Mouse (Mus musculus): ENCODE results near the gene Myh2.

The Myh2 gene

DNA sequence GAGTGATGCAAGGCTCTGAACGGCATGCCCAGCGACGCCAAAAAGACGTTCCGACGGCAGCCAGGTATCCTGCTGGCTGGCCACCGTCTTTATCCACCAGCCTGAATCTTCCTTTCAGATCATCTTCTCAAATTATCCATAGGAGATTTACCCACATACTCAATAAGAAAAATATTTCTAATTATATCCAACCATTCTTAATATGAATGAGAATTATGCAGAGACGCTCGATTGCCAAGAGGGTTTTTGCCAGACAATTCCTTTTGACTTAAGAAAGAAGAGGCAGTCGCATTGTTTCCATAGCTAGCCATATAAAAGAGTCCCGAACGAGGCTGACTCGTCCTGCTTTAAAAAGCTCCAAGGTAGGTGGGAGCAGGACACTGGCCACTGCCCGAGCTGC, at the start of gene Myh2:
Gene Myh2 (plus strand): TSS at position 301 of the 400 bp plus-strand sequence.
- no peak for DNase-seq

DNA sequence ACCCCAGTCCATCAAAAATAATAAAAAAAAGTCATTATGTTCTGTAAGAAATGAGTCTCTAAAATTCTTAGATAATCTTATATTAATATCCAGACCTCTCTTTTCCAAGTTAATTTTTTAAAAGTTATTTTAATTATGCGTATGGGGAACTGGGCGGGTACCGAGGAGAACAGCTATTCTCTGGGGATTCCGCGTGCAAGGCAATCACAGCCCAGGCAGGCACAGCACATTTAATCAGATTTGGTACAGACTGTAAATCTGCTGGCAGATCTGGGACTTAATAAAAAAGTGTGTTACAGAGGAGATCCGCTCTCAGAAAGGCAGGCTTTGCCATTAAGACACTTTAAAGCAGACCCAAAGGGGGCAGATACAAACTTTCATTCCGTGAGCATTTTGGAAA, 45.9 kb upstream of the Myh2 start:
- no peak for DNase-seq

DNA sequence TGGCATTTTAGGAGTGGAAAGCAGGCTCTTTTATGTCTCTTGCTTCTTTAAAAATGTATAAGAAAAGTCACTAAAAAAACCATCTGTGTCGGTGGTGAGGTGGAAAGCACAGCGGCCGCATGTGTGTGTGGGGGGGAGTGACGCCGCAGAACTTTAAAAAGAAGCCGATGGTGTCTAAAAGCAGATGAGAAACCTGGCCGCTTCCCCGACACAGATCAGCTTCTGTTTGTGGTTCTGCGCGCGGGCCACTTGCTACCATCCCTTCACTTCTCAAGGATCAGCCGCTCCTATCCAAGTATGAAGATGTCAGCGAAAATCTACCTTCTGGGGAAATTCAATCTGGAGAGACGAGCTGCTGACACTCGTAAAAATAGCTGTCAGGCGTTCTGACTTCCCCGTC, 45.5 kb upstream of the Myh2 start:
- DNase-seq, result no peak

DNA sequence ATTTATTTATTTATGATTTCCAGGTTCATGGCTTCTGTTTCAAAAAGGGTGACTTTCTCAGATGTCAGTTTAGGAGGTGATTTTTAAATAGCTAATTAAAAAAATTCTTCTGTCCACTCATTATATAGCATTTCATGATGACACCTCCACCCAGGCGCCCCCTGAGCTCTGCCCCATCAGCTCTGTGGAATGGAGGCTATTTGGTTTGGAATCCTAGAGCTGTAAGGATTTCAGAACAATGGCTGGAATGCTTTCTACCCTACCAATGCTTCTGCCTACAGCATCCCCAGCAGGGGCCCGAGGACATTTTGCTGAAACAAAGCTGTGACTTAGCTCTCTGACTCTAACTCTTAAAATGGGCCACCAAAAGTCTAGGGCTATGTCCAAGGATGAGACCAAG, 37.3 kb upstream of the Myh2 start:
- DNase-seq, result no peak

DNA sequence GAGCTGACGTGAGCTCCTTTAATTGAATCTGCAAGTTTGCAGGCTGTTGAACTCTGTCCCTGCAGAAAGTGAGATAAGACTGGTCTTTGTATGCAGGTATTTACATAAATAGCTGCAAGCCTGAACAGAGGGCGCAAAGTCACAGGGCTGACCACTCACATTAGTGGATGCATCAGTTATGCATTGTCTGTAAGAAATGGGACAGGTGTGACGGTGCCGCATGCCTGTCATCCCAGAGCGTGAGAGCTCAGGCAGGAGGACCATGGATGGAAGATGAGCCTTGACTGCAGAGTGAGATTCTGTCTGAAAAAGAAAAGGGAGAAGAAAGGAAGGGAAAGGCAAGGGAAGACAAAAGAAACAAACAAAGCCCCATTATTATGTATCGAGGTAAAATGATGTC, 36.2 kb upstream of the Myh2 start:
- no peak for DNase-seq

DNA sequence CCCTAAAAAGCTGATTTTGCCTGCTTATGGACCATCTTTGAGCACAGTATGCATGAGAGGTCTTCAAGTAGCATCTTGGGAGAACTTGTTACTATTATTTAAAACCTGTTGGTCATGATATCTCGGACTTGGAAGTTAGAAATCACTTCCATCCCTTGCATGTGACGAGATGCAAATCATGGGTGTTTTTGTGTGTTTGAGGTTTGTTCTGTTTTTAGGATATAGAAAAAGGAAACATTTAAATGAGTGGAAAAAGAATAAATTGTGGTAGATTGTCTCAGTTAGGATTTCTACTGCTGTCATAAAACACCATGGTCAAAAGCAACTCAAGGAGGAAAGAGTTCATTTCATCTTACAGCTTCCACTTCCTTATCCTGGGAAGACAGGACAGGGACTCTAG, 35.3 kb upstream of the Myh2 start:
- no peak for DNase-seq

DNA sequence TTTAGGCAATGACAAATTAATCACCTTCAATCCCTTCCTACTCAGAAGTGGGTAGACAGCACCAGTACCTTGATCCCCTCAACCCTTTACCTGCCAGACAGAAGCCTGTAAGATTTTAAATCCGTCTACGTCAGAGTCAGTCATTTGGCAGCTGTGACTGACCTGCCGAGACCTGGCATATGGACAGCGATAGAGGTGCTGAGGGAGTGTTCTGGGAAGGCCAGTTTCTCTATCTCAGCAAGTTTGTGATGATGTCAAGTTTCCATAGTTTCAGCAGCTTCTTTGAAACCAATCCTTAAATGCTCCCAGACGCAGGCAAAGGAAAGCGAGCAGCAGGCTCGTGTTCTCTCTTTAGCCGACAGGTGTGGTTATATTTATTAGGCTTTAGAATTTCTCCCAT, 31.3 kb upstream of the Myh2 start:
- no peak for DNase-seq

DNA sequence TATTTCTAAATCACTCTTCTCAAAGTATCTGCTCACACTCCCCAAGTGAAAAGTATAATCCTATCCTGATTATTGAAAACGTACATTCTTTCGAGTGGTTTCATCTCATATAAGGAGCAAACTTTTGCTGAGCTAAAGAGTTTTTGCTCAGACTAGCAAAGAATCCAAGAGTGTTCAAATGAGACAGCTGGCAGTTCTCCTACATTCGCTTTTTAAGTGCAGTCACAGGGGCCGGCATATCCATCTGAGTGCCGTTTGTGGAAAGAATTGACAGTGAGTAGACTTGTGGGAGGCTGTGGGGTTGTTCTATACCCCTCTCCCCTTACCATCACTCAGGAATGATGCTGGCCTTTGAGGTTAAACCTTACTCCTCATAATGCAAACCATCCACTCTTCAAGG, 30.7 kb upstream of the Myh2 start:
- no peak for DNase-seq

DNA sequence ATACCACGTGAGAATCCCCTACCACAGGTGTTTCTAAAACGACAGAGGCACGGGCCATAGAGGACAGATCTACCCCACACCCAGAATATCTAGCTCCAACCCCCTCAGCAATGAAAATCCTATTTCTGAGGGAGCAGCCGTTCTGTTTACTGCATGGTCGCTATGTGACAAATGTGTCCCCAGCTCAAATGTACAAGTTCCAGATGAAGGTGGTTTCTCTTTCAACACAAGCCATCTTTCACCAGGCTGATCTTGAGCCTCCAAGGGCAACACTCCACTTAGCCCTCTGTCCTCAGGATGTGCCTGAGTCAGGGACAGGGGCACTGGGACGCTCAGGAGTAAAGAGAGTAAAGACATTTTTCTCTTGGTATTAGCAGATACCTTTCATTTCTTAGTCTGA, 29.8 kb upstream of the Myh2 start:
- no peak for DNase-seq

DNA sequence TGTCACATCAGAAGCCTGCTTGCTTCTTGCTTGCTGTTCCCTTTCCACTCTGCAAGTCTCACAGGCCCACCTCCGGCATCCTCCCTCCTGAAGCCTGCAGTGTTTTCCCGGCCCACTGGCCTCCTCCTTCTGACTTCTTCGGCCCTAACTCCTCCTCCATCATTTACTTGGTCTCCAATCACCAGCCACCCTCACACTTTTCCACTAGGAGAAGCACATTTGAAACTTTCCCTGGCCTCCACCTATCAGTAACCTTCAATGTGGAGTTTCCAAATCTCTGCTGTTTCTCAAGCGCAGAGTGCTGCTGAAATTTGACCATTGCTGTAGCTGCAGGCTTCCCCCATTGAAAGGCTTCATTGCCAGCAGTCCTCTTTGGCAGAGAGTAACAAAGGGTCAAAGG, 28.8 kb upstream of the Myh2 start:
- DNase-seq, result no peak

DNA sequence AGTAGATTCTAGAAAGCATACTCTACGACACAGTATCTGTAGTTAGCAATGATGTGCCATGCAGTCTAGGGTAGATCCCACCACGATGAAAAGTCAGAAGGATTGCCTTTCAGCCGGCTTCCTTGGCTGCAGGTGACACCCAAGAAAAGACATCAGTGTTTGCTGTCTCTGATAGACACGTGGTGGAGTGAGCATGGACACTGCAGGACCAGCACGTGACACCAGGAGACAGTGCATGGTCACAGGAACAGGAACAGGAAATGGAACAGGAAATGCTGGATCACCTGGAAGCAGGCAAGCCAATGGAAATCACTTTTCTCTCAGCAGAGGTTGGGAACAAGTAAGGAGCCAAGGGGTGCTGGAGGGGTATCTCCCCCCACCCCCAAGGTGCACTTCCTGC, 27.8 kb upstream of the Myh2 start:
- no peak for DNase-seq

DNA sequence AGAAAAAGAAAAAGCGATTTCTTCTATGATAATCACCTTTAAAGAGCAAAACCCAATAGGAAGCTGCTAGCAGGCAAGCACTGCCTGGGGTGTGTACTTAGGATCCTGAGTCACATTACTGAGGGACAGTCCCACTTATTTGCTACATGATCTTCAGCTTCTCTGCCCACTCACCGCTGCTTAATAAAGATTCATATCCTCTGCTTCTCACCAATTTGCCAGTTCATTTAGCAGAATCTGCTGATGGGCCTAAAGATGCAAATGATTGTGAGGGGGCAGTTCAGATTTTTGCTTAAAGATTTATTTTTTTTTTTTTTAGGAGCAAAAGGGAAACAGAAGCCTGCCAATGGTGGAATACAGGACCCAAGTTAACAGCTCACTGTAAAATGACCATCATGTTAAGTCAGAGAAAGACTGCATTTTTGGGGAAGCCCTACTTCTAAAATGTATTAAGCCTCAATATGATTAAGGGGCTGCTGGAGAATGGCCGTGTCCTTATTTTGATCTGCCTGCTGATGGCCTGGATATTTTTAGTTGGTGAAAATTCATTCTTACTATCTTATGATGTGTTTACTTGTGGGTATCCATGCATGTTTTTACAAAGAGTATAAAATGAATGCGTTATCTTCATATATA, 26.8 kb upstream of the Myh2 start:
- DNase-seq, result no peak

DNA sequence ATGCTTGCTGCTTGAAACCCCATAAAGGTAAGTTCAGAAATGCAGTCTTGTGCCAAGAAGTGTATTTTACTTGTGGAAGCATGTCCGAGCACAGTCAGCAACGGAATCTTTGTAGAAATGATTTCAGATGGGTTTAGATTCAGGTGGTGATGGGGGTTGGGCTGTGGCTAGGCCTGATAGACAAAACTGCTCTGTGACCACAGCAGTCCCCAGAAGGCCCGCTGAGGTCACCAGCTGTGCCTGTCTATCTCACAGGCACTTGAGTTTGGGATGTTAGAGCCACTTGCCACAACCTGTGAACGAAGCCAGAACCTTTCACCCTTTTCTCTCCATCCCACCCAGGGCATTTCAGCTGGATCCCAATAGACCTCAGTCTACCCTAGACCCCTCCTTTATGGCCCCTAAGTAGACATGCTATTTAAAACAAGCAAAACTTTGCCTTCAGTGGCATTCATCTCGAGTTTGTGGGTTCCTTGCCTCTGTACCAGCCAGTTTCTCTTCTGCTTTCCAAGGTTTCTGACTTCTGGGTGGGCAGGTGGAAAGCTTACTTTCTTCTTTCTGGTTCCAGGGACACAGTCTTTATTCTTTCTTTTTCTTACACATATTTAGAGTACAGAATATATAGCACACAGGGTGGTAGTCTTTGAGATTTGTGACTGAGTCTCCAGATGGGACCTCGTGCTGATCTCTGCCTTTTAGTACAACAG, 26.1 kb upstream of the Myh2 start:
- DNase-seq, result no peak

DNA sequence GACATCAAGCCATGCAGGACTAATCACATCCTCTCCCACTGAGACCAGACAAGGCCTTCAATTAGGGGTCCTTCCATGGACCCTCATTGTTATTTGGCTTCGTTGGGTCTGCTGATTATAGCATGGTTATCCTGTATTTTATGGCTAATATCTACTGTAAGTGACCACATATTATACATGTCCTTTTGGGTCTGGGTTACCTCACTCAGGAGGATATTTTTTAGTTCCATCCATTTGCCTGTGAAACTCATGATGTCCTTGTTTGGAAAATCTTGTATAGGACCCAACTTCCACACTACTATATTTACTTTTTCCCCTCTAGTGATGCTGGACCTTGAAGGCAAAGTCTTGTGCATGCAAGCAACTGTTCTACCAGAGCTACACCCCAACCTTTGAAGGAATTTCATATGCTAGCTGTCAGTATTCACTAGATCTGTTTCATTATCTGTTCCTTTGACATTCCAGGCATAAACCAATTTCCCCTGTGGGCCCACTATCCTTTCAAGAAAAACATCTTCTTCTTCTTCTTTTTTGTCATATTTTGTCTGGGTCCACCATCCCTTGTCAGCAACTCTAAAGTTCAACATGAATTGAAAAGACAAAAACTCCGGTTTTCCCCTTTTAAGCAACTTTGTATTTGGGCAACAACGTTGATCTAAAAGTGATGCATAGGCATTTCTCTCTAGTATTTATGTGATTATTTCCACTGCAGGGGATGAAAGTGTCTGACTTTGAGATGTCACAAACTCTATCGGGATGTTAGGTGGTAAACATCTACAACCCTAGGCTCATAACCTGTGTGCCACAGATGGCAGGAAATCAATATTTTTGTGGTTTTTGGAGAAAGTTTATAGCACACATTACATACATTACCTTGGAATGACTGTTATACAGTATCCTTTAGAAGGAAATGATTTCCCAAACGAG, 25.1 kb upstream of the Myh2 start:
- no peak for DNase-seq

DNA sequence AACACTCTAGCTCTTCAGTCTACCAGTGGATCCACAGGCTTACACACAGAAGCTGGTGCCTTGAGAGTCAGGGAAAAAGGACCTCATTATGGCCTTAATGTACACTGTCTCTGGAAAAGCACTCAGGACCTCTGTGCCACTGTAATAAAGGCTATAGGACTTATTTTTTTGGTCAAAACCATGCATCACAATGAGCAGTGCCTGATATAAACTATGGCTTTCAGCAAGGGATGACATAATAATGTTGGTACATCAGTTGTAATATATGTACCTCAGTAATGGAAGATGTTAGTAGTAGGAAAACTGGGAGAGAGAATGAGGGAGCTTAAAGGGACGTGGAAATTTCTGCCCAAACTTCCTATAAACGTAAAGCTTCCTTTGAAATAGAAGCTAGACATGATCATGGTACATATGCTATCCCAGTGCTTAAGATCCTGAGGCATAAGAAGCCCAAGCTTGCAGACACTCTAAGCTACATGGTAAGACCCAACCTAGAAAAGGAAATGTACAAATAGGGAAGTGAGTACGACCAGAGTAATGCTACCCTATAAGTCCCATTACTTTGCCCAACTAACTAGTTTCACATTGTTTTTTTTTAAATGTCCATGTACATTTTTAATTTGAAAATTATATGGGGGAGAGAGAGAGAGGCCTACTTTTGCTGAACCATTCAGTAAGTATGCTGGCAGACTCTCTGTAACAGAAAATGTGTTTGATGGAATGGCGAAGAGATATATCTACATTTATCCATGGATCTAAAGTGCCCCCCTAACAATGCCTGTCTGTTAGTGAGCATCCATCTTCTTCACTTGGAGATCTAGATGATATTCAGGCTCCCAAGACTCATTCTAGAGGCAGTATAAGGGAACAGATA, 24.2 kb upstream of the Myh2 start:
- no peak for DNase-seq

DNA sequence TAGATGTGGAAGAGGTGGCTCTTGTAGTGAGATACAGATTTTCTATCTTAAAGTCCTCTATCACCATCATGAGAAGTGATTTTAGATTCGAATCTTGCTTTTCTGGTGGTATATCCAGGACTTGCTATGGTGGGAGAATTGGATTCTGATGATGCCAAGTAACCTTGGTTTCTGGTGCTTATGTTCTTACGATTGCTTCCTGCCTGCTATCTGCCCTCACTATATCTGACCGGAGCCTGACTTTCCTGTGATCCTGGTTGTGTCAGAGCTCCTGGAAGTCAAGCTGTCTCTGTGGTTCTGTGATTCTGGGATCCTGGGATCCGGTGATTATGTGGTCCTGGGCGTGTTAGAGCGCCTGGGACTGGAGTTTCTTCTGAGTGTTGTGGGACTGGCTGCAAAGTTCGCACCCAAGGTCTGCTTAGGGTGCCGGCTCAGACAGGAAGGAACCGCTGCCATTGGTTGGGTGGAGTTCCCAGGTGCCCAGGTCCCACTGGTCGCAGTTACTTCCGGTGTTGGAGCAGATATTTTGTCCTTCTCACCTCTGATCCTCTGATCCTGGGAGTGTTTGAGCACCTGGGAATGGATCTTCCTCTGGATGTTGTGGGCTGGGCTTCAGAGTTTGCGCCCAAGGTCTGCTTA, 23.4 kb upstream of the Myh2 start:
- no peak for DNase-seq

DNA sequence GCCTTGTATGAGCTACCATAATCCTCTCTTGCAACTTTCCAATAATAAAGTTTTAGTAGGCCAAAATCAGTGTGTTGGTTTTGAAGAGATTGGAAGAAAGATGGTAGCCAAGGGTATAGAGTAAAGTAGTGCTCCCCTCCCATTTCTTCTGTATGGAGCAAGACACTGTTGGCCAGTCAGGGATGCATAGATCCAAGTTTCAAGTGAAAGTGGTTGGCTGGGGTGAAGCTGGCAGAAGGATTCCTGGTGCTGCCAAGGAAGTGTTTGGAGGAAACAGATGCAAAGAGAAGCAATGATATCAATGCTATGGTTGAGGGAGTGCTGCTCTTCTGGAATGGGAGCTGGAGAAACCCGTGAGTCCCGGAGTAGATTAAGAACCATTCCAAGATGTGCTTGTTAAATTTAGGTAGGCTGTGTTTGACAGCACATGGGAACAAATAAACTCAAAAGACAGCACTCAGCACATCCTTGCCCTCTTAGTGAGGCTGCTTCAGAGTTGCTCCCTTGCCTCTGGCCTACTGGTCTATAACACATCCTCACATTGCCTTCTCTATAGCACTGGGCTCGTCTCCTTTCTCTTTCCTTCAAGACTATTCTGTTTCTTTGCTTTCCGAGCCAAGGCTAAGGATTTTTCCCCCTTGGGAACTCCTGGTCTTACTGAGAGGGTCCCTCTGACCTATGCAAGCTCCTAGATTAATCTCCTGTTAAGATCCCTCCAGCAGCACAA, 22.4 kb upstream of the Myh2 start:
- no peak for DNase-seq

DNA sequence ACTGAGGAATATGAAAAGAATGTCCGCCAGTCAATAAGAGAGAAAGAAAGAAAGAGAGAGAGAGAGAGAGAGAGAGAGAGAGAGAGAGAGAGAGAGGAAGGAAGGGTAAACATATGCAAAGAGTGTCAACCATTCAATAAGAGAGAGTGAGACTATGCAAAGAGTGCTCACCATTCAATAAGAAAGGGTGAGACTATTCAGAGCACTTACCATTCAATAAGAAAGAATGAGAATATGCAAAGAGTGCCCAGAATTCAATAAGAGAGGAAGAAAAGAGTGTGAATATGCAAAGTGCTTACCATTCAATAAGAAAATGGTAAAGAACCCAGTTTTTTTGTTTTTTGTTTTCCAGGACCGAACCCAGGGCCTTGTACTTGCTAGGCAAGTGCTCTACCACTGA, 20.6 kb upstream of the Myh2 start:
- no peak for DNase-seq

DNA sequence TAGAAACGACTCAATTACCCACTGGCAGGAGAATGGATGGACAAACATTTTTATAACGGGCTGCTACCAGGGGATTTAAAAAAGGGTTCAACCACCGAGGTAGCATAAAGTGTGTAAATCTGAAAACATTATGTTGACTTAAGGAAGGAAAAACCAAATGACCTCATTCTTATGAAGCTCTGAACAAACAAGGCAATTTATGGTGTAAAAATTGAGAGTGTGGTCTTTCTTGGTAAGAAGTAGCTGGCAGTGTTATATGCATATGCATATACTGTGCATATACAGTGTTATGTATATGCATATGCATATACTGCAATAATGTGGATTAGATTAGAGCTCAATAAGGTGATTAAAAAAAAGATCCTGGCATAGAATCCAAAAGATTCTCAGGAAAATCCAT, 19.7 kb upstream of the Myh2 start:
- no peak for DNase-seq

DNA sequence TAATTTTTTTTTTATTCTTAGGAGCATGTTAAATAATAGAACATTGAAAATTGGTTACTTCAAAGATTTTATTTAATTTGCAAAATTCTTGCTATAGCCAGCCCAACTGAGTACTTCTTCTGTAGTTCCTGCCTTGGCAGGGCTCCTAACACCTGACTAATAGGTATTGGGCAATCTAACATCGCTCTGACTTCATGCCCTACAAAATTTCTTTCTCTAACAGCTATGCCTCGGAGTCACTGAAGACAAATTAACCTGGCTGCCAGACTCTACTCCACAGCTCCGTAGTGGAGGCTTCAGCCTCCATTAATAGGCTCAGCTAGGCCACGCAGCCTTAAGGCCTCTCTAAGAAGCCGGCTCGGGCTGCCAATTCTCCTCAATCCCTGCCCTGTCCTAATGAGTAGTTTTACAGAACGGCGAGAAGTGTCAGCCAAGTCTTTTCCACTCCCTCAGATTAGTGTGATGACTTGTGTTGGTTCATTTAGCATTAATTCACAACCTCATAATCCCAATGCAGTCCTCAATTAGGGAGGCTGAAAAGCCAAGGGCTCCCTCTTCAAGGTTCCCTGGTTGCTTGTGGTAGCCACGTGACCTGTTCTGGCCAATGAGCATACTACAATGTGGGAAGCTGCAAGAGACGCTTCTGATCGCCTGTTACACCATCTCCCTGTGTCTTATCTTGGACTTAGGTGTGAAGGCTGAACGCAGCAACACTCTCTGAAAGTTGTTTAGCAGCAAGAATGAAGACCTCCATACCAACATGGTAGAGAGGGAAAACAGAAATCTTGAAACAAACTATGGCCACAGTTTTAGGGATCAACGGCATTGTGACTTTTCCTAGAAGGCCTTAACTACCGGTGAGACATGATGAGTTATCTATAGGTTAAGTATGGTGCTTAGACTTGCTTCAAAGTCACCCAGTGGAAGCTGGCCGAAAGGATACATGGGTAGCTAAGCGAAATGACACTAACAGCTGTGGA, 18.9 kb upstream of the Myh2 start:
- DNase-seq, result no peak

DNA sequence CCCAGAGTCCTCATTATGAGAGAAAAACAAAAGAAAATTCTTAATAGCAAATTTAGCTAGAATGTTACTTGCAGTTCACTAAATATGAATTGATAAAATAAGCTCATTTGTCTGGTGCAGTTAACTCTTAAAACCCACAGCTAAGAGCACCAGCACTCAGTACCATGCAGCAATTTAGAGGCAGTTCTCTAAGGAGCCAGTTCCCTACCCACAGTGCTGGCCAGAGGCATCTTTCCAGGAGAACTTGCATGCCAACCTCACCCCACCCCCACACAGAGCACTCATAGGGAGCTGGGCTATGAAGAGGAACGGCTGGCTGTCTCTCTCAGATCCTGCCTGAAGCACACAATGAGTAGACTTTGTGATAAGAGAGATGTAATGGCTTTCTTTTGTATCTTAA, 17.7 kb upstream of the Myh2 start:
- DNase-seq, result no peak
